Mouse (Mus musculus): Measurements from ENCODE around the gene Serpina3j. TPM values are rescaled to one million over a fixed set of nuclear protein-coding genes. Genes with fewer than 3 reads are reported as not detected.

Gene Serpina3j
- polyA plus RNA-seq (2017; shearing (Covaris generic)), result not detected

GRCm38 (mm10) chr12:104314253-104314652 lies at the start of gene Serpina3j:
Gene Serpina3j, plus strand, starts transcription at chr12:104314553.

GRCm38 (mm10) chr12:104338226-104338625 lies 23.9 kb downstream of the Serpina3j start, which contains the start of the genes Serpina3k and Serpina3m:
Gene Serpina3k, plus strand, starts transcription at chr12:104338486.
Gene Serpina3m, plus strand, starts transcription at chr12:104338486.

Other genes starting within 250 kb of the Serpina3j start
- gene Serpina5, start 213.4 kb upstream of the Serpina3j start, polyA plus RNA-seq (2017; shearing (Covaris generic)), result not detected
- gene Serpina3a, start 201.8 kb upstream of the Serpina3j start, polyA plus RNA-seq (2017; shearing (Covaris generic)), result not detected
- gene Serpina3b, start 186.6 kb upstream of the Serpina3j start, polyA plus RNA-seq (2017; shearing (Covaris generic)), result not detected
- gene Serpina3c, start 160.7 kb upstream of the Serpina3j start, polyA plus RNA-seq (2017; shearing (Covaris generic)), result not detected
- gene Serpina3f, start 100.0 kb upstream of the Serpina3j start, polyA plus RNA-seq (2017; shearing (Covaris generic)), result not detected
- 0.83 TPM for gene Serpina3g, start 78.3 kb upstream of the Serpina3j start, polyA plus RNA-seq (2017; shearing (Covaris generic))
- not detected for gene Serpina3i, start 51.4 kb upstream of the Serpina3j start, polyA plus RNA-seq (2017; shearing (Covaris generic))
- not detected for gene Serpina3k, start 23.9 kb downstream of the Serpina3j start, polyA plus RNA-seq (2017; shearing (Covaris generic))
- not detected for gene Serpina3m, start 23.9 kb downstream of the Serpina3j start, polyA plus RNA-seq (2017; shearing (Covaris generic))
- gene Serpina3n, start 92.2 kb downstream of the Serpina3j start, polyA plus RNA-seq (2017; shearing (Covaris generic)), result not detected
- not detected for gene Gsc, start 158.8 kb downstream of the Serpina3j start, polyA plus RNA-seq (2017; shearing (Covaris generic))